Mouse (Mus musculus) intestine, embryonic 15.5 days (tissue): ENCODE measurements around the gene Tm6sf1. TPM values are rescaled to one million over a fixed set of nuclear protein-coding genes. Genes with fewer than 3 reads are reported as not detected.
"Not testable (repeated sequence)": the region's sequence is repeated elsewhere in the genome, so short reads cannot be mapped to it uniquely, and the experiment has no call there.

Experiments
- ATAC-seq: fragments of 200-750 bp; cut with Nextera tagmentation; 2 replicates; pipeline ENCODE4 v1.8.0; 2017; ENCODE audit warnings: moderate TSS enrichment, moderate library complexity
- H3K27ac ChIP-seq: fragments of 300-500 bp; sonication (generic); 2 replicates; pipeline ENCODE4 v1.5.1; 2015; ENCODE audit warnings: mild to moderate bottlenecking, inconsistent platforms
- H3K27me3 ChIP-seq: fragments of 300-500 bp; sonication (generic); replicated peaks from 2 replicates; pipeline ENCODE4 v1.6.1; 2015; ENCODE audit warnings: inconsistent platforms
- H3K36me3 ChIP-seq: fragments of 300-500 bp; sonication (generic); 2 replicates; pipeline ENCODE4 v1.6.1; 2015; ENCODE audit warnings: inconsistent platforms
- H3K4me1 ChIP-seq: fragments of 300-500 bp; sonication (generic); replicated peaks from 2 replicates; pipeline ENCODE4 v1.6.1; 2015; ENCODE audit warnings: inconsistent platforms
- H3K4me2 ChIP-seq: fragments of 300-500 bp; sonication (generic); replicated peaks from 2 replicates; pipeline ENCODE4 v1.6.1; 2015; ENCODE audit warnings: mild to moderate bottlenecking, inconsistent platforms
- H3K4me3 ChIP-seq: fragments of 300-500 bp; sonication (generic); replicated peaks from 2 replicates; pipeline ENCODE4 v1.5.1; 2015; ENCODE audit warnings: inconsistent platforms
- H3K9ac ChIP-seq: fragments of 300-500 bp; sonication (generic); 2 replicates; pipeline ENCODE4 v1.6.1; 2015; ENCODE audit warnings: inconsistent platforms
- H3K9me3 ChIP-seq: fragments of 300-500 bp; sonication (generic); 2 replicates; pipeline ENCODE4 v1.6.1; 2016; ENCODE audit warnings: inconsistent platforms
- WGBS: fragments of 180-500 bp; shearing (Covaris S2); methylation state at CpG from one replicate; pipeline ENCODE4 v1.1.7; 2015; 5-methylcytosine and 5-hydroxymethylcytosine counted together
- polyA plus RNA-seq: library from polyadenylated mRNA; unstranded; fragments of >200 nt; fragmentation: Nextera tagmentation; extraction: Ambion mirVana; gene quantifications from 2 replicates; pipeline ENCODE4 v1.2.1, GENCODE M21; 2015

The Tm6sf1 gene
- polyA plus RNA-seq = 16.1 and 17.2 TPM in 2 replicates

GRCm38 (mm10) chr7:81858968-81859721 is at the start of gene Tm6sf1:
TSS of gene Tm6sf1 (plus strand) at chr7:81859001.
- Histone ChIP-seq H3K9me3 (no peaks in the 10 kb centered on the region), H3K4me3 (peak within 1 kb of the TSS; percentile 49), H3K36me3 (no peaks in the 10 kb centered on the region), H3K9ac (peak within 1 kb of the TSS; percentile 40), H3K27me3 (peaks cover 31% of the 10 kb centered on the region), H3K4me2 (peak within 1 kb of the TSS; percentile 97), H3K27ac (no peak within 1 kb of the TSS; the same call in 1 of the 2 replicates), H3K4me1 (peaks cover 17% of the 10 kb centered on the region)
- peak; percentile 61 for ATAC-seq
- WGBS = under 1% methylated on average over 63 of the region's 64 CpGs

DNA sequence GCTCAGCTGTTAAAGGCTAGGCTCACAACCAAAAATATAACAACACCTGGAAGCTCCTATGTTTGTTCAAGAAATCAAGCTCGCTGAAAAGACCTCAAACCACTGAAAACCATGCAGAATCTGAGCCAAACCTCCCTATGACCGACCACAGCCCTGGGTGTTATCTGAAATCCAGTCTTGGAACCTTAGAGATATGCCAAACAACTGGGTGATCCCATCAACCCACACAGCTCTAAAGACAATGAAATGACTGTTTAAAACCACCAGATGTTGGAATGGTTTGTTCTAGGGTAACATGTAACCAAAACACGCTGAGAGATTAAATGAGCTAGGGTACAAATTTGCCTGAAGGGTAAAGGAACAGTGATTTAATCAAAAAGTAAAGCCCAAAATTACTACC is 33.9 kb upstream of the Tm6sf1 start:
- H3K4me2 ChIP-seq = no peak overlapping the region
- peaks cover 26% of the 10 kb centered on the region for H3K4me1 ChIP-seq
- no peak overlapping the region for H3K27ac ChIP-seq
- no peaks in the 10 kb centered on the region for H3K27me3 ChIP-seq
- no peaks in the 10 kb centered on the region for H3K9me3 ChIP-seq
- no peaks in the 10 kb centered on the region for H3K36me3 ChIP-seq
- no peak overlapping the region for H3K4me3 ChIP-seq
- 59% methylated on average over 3 of the region's 3 CpGs for WGBS
- no peak for ATAC-seq
- no peak overlapping the region for H3K9ac ChIP-seq

- Histone ChIP-seq H3K27ac (no peak overlapping the region), H3K4me3 (no peak overlapping the region), H3K36me3 (no peaks in the 10 kb centered on the region), H3K4me1 (peaks cover 28% of the 10 kb centered on the region), H3K27me3 (no peaks in the 10 kb centered on the region), H3K9ac (0 out of 2 replicates have a peak overlapping the region, but pooled peaks have one; percentile 0), H3K9me3 (no peaks in the 10 kb centered on the region), H3K4me2 (0 out of 2 replicates have a peak overlapping the region, but pooled peaks have one; percentile 9)
- ATAC-seq = no peak
- 11% methylated on average over 3 of the region's 3 CpGs for WGBS
These were observed 33.4 kb upstream of the Tm6sf1 start for GRCm38 (mm10) chr7:81825381-81825780.

GRCm38 (mm10) chr7:81827806-81828667 is 30.8 kb upstream of the Tm6sf1 start:
- WGBS = 26% methylated on average over 17 of the region's 17 CpGs
- Histone ChIP-seq H3K27me3 (no peaks in the 10 kb centered on the region), H3K27ac (peak overlapping the region; percentile 98)

GRCm38 (mm10) chr7:81828681-81829378 is 30.0 kb upstream of the Tm6sf1 start:
- no peaks in the 10 kb centered on the region for H3K36me3 ChIP-seq
- H3K4me2 ChIP-seq = peak overlapping the region; percentile 81
- peak; percentile 76 for ATAC-seq
- WGBS = under 1% methylated on average over 90 of the region's 91 CpGs
- H3K27me3 ChIP-seq = no peaks in the 10 kb centered on the region
- H3K27ac ChIP-seq = peak overlapping the region; percentile 98
- H3K4me1 ChIP-seq = peaks cover 28% of the 10 kb centered on the region
- H3K4me3 ChIP-seq = peak overlapping the region; percentile 80
- H3K9me3 ChIP-seq = no peaks in the 10 kb centered on the region
- peak overlapping the region; percentile 94 for H3K9ac ChIP-seq

More at GRCm38 (mm10) chr7:81827806-81828667, 30.8 kb upstream of the Tm6sf1 start:
- peak overlapping the region; percentile 80 for H3K4me3 ChIP-seq
- peak overlapping the region; percentile 81 for H3K4me2 ChIP-seq
- peak overlapping the region; percentile 94 for H3K9ac ChIP-seq
- no peaks in the 10 kb centered on the region for H3K9me3 ChIP-seq
- no peaks in the 10 kb centered on the region for H3K36me3 ChIP-seq
- peaks cover 28% of the 10 kb centered on the region for H3K4me1 ChIP-seq
- no peak for ATAC-seq

DNA sequence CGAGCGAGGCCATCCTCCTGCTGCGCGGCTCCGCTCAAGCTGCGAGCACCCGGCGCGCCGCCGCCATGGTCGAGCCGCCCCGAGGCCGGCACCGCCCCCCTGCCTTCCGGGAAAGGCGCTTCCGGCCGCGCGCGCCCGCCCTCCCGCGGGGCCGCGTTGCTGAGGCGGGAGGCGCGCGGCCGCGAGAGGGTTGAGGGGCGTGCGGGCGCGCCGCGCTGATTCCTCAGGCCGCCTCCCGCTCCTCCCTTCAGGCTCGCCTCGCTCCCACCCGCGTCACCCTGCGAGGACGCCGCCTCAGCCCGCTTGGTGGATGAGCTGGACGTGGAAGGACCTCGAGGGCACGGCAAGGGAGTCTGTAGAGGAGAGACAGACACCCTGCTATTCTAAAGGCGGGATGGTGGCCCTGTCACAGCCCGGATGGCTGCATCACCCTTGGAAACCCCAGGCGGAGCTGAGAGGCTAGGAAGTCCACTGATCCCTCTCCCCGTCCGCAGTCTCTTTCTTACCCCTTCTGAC is 29.4 kb upstream of the Tm6sf1 start, which contains the start of gene Btbd1:
Btbd1 (minus strand) TSS at position 53 of the 516 bp plus-strand sequence.
- Histone ChIP-seq H3K27ac (peak within 1 kb of the TSS; percentile 98), H3K36me3 (no peaks in the 10 kb centered on the region), H3K9me3 (no peaks in the 10 kb centered on the region), H3K4me1 (peaks cover 28% of the 10 kb centered on the region), H3K4me3 (peak within 1 kb of the TSS; percentile 80), H3K4me2 (peak within 1 kb of the TSS; percentile 81), H3K9ac (peak within 1 kb of the TSS; percentile 94), H3K27me3 (no peaks in the 10 kb centered on the region)
- WGBS = under 1% methylated on average over 49 of the region's 58 CpGs
- ATAC-seq = peak; percentile 94

DNA sequence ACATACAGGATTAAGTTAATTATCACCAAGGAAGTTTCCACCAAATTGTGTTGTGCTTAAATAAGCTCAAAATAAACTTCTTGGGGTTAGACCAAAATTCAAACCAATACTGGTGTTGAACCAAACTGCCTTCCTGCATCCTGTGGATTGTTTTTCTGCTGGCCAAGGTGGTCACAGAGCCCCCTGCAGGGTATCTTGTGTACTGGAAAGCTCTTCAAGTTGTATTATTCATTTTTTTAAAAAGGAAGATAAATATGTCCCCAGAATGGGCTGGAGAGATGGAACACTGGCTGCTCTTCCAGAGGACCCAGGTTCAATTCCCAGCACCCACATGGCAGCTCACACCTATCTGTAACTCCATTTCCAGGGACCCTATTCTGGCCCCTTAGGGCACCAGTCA is 24.0 kb upstream of the Tm6sf1 start:
- Histone ChIP-seq H3K27me3 (no peaks in the 10 kb centered on the region), H3K4me3 (no peak overlapping the region), H3K27ac (no peak overlapping the region), H3K4me2 (no peak overlapping the region), H3K4me1 (0 out of 2 replicates have a peak, but pooled peaks cover 2% of the 10 kb centered on the region), H3K9ac (no peak overlapping the region), H3K9me3 (no peaks in the 10 kb centered on the region), H3K36me3 (no peaks in the 10 kb centered on the region)
- no peak for ATAC-seq

DNA sequence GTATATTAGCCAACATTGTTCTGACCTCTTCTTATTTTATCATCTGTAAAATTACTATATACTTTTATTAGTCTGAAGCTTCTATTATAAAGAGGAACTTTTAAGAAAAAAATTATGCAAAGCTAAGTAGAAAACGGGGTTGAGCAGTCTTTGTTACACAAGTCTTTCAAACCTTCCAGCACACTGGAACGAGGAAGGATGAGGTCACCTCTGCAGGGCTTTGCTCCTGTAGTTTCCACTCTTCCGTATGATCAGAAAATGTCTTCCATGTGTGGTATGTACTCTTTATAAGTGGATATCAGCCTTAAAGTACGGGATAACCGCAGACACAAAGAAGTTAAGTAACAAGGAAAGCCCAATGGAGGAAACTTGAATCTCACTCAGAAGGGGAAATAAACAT is 23.4 kb upstream of the Tm6sf1 start:
- Histone ChIP-seq H3K36me3 (no peaks in the 10 kb centered on the region), H3K9ac (no peak overlapping the region), H3K27ac (no peak overlapping the region), H3K9me3 (no peaks in the 10 kb centered on the region), H3K27me3 (no peaks in the 10 kb centered on the region), H3K4me1 (no peaks in the 10 kb centered on the region), H3K4me2 (no peak overlapping the region), H3K4me3 (no peak overlapping the region)
- WGBS = 92% methylated on average over 5 of the region's 5 CpGs
- ATAC-seq = no peak

- not testable (repeated sequence) for H3K4me3 ChIP-seq, H3K9ac ChIP-seq, H3K4me1 ChIP-seq, H3K36me3 ChIP-seq, H3K27me3 ChIP-seq, ATAC-seq, H3K4me2 ChIP-seq, H3K27ac ChIP-seq, H3K9me3 ChIP-seq
- WGBS = 82% methylated on average over 5 of the region's 5 CpGs
These were observed 21.0 kb upstream of the Tm6sf1 start for GRCm38 (mm10) chr7:81837771-81838170.

GRCm38 (mm10) chr7:81839746-81840145 is 19.1 kb upstream of the Tm6sf1 start:
- Histone ChIP-seq H3K9ac (no peak overlapping the region), H3K27ac (no peak overlapping the region), H3K9me3 (no peaks in the 10 kb centered on the region), H3K4me1 (no peaks in the 10 kb centered on the region), H3K36me3 (no peaks in the 10 kb centered on the region), H3K27me3 (no peaks in the 10 kb centered on the region), H3K4me3 (no peak overlapping the region), H3K4me2 (no peak overlapping the region)
- ATAC-seq = no peak
- 61% methylated on average over 6 of the region's 6 CpGs for WGBS

GRCm38 (mm10) chr7:81840661-81841181 is 18.1 kb upstream of the Tm6sf1 start:
- WGBS = 63% methylated on average over 7 of the region's 7 CpGs
- Histone ChIP-seq H3K9me3 (no peaks in the 10 kb centered on the region), H3K4me1 (no peaks in the 10 kb centered on the region), H3K27ac (no peak overlapping the region), H3K27me3 (no peaks in the 10 kb centered on the region), H3K4me2 (no peak overlapping the region), H3K36me3 (no peaks in the 10 kb centered on the region), H3K9ac (no peak overlapping the region), H3K4me3 (no peak overlapping the region)
- ATAC-seq = no peak
